Mouse (Mus musculus) thymus, adult 2 months (tissue): ENCODE data around the gene Hp1bp3.

ENCODE experiments used
- CTCF ChIP-seq: fragments of 200-500 bp; IDR thresholded peaks from 2 replicates; pipeline ENCODE4 v1.5.1; 2012; ENCODE audit warnings: mild to moderate bottlenecking, control low read depth, low read length, moderate library complexity, borderline replicate concordance; ENCODE audit not compliant: control insufficient read depth, poor library complexity, insufficient read depth; ENCODE audit errors: extremely low read depth
- POLR2A ChIP-seq: fragments of 200-500 bp; IDR thresholded peaks from 2 replicates; pipeline ENCODE4 v1.6.1; 2012; ENCODE audit warnings: mild to moderate bottlenecking, low read length, control low read depth, moderate library complexity; ENCODE audit not compliant: control insufficient read depth, poor library complexity, insufficient read depth; ENCODE audit errors: extremely low read depth

- TF ChIP-seq POLR2A (no peak), CTCF (no peak)
Measured at GRCm38 (mm10) chr4:138201696-138202095, 14.4 kb upstream of the Hp1bp3 start.
